Mouse (Mus musculus): ENCODE results near the gene Hibadh. TPM values are rescaled to one million over a fixed set of nuclear protein-coding genes. Genes with fewer than 3 reads are reported as not detected.

Gene Hibadh
- 58.1 and 62.4 TPM in 2 replicates for polyA plus RNA-seq (2012; rRNA removed)

GRCm38 (mm10) chr6:52640224-52640712 is at the start of gene Hibadh:
Gene Hibadh (minus strand): TSS chr6:52640389.

Other genes with a start within 250 kb of the Hibadh start
- gene Tax1bp1, start 73.3 kb upstream of the Hibadh start, polyA plus RNA-seq (2012; rRNA removed) = 40.0 and 42.6 TPM in 2 replicates